Mouse (Mus musculus) embryonic facial prominence, embryonic 14.5 days (tissue): ENCODE measurements at regions not wholly inside any gene's neighbourhood (a gene's known extent, or its start where the extent isn't known, plus 50 kb on each side); places are given as distances from the start of the nearest gene placed in this dataset.

ENCODE experiments used
- ATAC-seq: fragments of 200-750 bp; cut with Nextera tagmentation; 2 replicates; pipeline ENCODE4 v1.8.0; 2017; ENCODE audit warnings: low read depth, moderate number of reproducible peaks, moderate TSS enrichment
- DNase-seq: peaks from one replicate; pipeline ENCODE4 v3.0.0-alpha.2; 2015; ENCODE audit warnings: low spot score
- H3K27ac ChIP-seq: fragments of 300-500 bp; sonication (generic); replicated peaks from 2 replicates; pipeline ENCODE4 v1.5.1; 2014; ENCODE audit warnings: low read depth, mild to moderate bottlenecking, low read length, moderate library complexity
- H3K27me3 ChIP-seq: fragments of 300-500 bp; sonication (generic); replicated peaks from 2 replicates; pipeline ENCODE4 v1.6.1; 2014; ENCODE audit warnings: low read length; ENCODE audit not compliant: control insufficient read depth, insufficient read depth
- H3K36me3 ChIP-seq: fragments of 300-500 bp; sonication (generic); 2 replicates; pipeline ENCODE4 v1.6.1; 2014; ENCODE audit warnings: low read length, mixed read lengths; ENCODE audit not compliant: control insufficient read depth, insufficient read depth
- H3K4me1 ChIP-seq: fragments of 300-500 bp; sonication (generic); 2 replicates; pipeline ENCODE4 v1.6.1; 2014; ENCODE audit warnings: antibody characterized with exemption, low read length; ENCODE audit not compliant: control insufficient read depth, insufficient read depth
- H3K4me2 ChIP-seq: fragments of 300-500 bp; sonication (generic); 2 replicates; pipeline ENCODE4 v1.6.1; 2014; ENCODE audit warnings: low read depth, mild to moderate bottlenecking, low read length, moderate library complexity, mixed read lengths
- H3K4me3 ChIP-seq: fragments of 300-500 bp; sonication (generic); 2 replicates; pipeline ENCODE4 v1.5.1; 2014; ENCODE audit warnings: low read depth, mild to moderate bottlenecking, low read length
- H3K9ac ChIP-seq: fragments of 300-500 bp; sonication (generic); 2 replicates; pipeline ENCODE4 v1.6.1; 2014; ENCODE audit warnings: low read depth, mild to moderate bottlenecking, low read length, moderate library complexity, mixed read lengths
- H3K9me3 ChIP-seq: fragments of 300-500 bp; sonication (generic); 2 replicates; pipeline ENCODE4 v1.6.1; 2016; ENCODE audit warnings: low read length; ENCODE audit not compliant: control insufficient read depth
- WGBS: fragments of 180-500 bp; shearing (Covaris S2); extraction: QIAGEN DNeasy Blood & Tissue Kit; methylation state at CpG from one replicate; pipeline ENCODE4 v1.1.7; 2014; 5-methylcytosine and 5-hydroxymethylcytosine counted together

DNA sequence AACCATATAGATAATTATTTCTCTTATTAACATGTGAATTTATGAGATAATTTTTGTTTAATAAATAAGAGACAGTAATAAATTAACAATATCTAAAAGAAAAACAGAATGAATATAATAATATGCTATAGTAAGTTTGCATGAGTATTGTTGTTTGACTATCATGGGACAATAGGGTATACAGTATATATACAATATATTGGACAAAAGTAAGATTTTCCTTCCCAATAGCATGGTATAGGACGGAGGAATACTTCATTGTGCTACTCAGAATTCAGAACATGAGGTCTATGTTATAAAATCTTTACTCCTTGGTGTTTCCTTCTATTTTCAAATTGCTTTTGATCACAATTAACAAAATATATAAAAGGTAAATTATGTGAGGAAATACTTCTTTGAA, 771.0 kb upstream of the Pcdh20 start:
- H3K27me3 ChIP-seq = no peaks in the 10 kb centered on the region
- H3K27ac ChIP-seq = no peak overlapping the region
- H3K9ac ChIP-seq = no peak overlapping the region
- DNase-seq (no peak), ATAC-seq (no peak)
- no peaks in the 10 kb centered on the region for H3K4me1 ChIP-seq
- H3K9me3 ChIP-seq = no peaks in the 10 kb centered on the region
- no peaks in the 10 kb centered on the region for H3K36me3 ChIP-seq
- 80% methylated on average over 1 of the region's 1 CpGs for WGBS
- H3K4me3 ChIP-seq = no peak overlapping the region
- no peak overlapping the region for H3K4me2 ChIP-seq

DNA sequence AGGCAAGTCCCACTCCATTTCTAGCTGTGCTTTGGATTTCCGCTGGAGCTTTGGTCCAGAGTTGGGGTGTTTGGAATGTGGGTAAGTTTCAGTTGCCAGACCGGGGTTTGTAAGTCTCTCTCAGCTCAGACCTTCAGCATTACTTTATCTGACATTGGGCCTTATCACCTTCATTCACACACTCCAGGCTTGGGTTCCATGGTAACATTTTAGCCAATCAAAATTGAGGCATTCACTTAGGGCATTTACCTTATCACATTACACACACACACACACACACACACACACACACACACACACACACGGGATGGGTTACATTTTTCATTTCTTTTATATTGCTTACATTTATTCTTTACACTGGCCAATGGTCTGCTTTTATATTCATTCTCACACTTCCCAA, 765.3 kb upstream of the Pcdh20 start:
- Histone ChIP-seq H3K27ac (no peak overlapping the region), H3K4me3 (no peak overlapping the region), H3K36me3 (no peaks in the 10 kb centered on the region), H3K9me3 (no peaks in the 10 kb centered on the region), H3K4me2 (no peak overlapping the region), H3K27me3 (no peaks in the 10 kb centered on the region), H3K9ac (no peak overlapping the region), H3K4me1 (no peaks in the 10 kb centered on the region)
- DNase-seq (no peak), ATAC-seq (no peak)
- WGBS = 79% methylated on average over 3 of the region's 3 CpGs

DNA sequence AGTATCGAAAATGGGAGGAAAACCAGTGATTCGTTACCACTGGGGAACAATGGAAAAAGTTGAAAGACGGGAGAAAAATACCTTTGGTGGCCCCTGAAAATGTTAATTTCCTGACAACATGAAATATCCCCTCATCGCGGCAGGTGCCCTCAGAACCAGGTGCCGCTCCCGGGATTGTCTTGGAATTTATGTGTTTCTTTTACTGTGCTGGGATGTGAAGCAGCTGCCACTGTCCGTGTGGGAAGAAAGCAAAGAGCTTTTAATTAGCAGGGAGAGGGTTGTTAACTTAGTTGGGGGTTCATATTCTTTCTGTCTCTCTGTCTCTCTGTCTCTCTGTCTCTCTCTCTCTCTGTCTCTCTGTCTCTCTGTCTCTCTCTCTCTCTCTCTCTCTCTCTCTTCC, 759.3 kb upstream of the Pcdh20 start:
- DNase-seq (no peak), ATAC-seq (no peak)
- Histone ChIP-seq H3K27ac (no peak overlapping the region), H3K4me3 (no peak overlapping the region), H3K27me3 (no peaks in the 10 kb centered on the region), H3K4me1 (no peaks in the 10 kb centered on the region), H3K9ac (no peak overlapping the region), H3K36me3 (no peaks in the 10 kb centered on the region), H3K4me2 (no peak overlapping the region), H3K9me3 (no peaks in the 10 kb centered on the region)
- WGBS = 56% methylated on average over 8 of the region's 8 CpGs

DNA sequence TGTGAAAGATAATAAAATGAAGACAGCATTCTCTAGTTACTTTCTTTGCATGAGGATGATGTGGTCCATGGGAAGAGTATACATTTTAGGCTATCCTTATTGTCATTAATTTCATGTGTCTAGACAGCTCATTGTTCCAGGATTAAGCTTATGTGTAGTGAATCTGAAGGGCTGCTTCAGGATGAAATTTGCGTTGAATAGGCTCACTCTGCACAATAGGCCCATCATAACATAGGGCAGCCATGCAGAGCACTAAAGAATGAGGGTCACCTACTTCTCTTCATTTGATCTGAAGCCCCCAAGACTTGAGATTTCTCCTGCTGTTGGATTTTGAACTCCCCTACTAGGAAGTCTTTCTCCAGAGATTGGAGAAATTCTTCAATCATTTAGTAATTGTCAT, 746.2 kb upstream of the Pcdh20 start:
- H3K27ac ChIP-seq = no peak overlapping the region
- no peak overlapping the region for H3K4me2 ChIP-seq
- WGBS = 54% methylated on average over 1 of the region's 1 CpGs
- H3K9me3 ChIP-seq = no peaks in the 10 kb centered on the region
- ATAC-seq (no peak), DNase-seq (no peak)
- H3K27me3 ChIP-seq = no peaks in the 10 kb centered on the region
- no peak overlapping the region for H3K9ac ChIP-seq
- H3K4me1 ChIP-seq = no peaks in the 10 kb centered on the region
- no peak overlapping the region for H3K4me3 ChIP-seq
- no peaks in the 10 kb centered on the region for H3K36me3 ChIP-seq

DNA sequence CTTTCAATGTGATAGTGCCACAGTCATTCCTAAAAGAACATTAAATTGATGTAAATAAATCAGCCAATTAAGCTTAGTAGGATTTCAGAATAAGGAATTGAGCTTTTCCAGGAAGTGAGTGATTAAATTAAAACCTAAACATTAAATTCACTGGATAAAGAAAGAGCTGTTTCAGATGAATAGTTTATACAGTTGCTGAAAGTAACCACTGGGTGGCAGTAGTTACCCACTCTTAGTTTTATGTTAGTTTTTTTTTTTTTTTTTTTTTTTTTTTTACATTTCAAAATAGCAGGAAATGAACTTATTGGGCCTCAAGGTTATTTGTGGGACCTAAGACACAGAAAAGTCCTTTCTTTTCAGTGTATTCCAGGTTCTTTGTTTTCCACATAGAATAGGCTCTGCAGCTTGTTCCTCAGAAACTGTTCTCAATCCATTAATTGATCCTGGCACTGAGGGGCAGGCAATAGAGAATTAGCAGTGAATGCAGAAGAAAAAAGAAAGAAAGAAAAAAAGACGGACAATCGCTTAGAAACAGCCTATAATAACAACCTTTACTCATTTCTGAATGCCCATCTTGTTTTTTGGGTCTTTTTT, 710.3 kb upstream of the Pcdh20 start:
- Histone ChIP-seq H3K4me2 (no peak overlapping the region), H3K36me3 (no peaks in the 10 kb centered on the region), H3K27me3 (no peaks in the 10 kb centered on the region), H3K4me3 (no peak overlapping the region), H3K9ac (no peak overlapping the region), H3K9me3 (no peaks in the 10 kb centered on the region), H3K27ac (no peak overlapping the region), H3K4me1 (no peaks in the 10 kb centered on the region)
- WGBS = 40% methylated on average over 2 of the region's 2 CpGs
- DNase-seq (peak; percentile 66), ATAC-seq (no peak)

DNA sequence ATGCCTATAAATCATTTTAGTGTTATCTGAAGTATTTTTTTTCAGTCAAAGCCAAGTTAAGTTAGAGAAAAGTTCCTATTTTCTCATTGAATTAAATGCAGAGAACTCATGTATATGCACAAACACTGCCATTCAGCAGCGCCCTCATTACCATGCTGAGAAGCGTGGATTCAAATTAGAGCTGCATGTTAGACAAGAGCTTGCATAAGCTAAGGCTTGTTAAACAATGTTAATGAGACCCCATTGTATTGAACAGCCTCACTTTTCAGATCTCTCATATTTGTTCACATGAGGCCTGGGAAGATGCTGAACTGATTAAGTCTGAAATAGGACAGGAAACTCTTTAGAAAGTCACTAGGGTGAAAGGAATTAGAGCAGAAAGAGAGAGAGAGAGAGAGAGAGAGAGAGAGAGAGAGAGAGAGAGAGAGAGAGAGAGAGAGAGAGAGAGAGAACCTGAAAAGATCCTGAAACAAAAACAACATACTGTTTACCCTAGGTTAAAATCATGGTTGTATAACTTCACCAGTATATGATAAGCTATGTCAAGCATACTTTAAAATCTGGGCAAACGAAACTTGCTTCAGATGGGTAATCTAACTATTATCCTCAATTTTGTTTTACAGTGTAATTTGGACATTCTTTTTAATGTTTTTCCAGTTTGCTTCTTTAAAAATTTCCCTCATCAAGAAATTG, 671.9 kb upstream of the Pcdh20 start:
- Histone ChIP-seq H3K9me3 (no peaks in the 10 kb centered on the region), H3K4me2 (no peak overlapping the region), H3K9ac (no peak overlapping the region), H3K36me3 (no peaks in the 10 kb centered on the region), H3K4me1 (no peaks in the 10 kb centered on the region), H3K4me3 (no peak overlapping the region), H3K27me3 (no peaks in the 10 kb centered on the region), H3K27ac (no peak overlapping the region)
- no peak for ATAC-seq
- WGBS = 77% methylated on average over 3 of the region's 3 CpGs
- DNase-seq = peak; percentile 31

DNA sequence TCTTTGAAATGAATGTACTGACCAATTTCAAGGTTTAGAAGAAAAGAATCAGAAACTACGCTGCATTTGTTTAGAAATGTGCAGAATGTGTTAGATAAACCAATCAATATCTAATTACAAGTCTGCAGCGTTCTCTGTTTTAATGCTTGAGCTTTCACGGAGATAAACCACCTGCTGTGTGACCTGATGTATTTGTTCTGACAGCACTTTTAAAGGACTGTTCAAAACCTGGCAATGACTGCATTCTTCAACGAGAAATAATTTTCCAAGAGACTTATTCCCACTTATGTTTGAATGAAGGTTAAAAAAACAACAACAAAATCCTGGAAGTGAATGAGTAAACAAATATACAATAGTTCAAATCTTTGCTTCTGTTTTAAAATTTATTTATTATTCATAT, 628.1 kb upstream of the Pcdh20 start:
- no peak overlapping the region for H3K4me2 ChIP-seq
- H3K27me3 ChIP-seq = no peaks in the 10 kb centered on the region
- no peaks in the 10 kb centered on the region for H3K36me3 ChIP-seq
- H3K27ac ChIP-seq = no peak overlapping the region
- no peaks in the 10 kb centered on the region for H3K9me3 ChIP-seq
- no peak overlapping the region for H3K4me3 ChIP-seq
- DNase-seq (peak; percentile 28), ATAC-seq (no peak)
- no peak overlapping the region for H3K9ac ChIP-seq
- no peaks in the 10 kb centered on the region for H3K4me1 ChIP-seq
- WGBS = 45% methylated on average over 4 of the region's 4 CpGs

DNA sequence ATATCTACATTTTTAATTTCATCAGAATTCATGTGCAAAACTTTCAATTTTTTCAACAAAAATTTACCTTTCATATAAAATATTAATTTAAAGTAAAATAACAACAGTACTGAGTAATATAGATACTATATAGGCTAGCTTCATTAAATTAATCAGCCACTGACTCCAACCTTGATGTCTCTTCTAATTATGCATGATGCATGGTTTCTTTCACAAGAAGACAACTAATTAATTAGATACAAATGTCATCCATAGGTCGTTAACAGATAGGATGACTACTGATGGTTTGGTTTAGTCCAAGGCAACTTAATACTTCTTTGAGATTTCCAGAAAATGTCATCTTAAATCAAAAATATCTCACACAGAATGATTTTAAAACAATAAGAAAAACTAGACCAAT, 618.5 kb upstream of the Pcdh20 start:
- no peak for ATAC-seq
- H3K4me1 ChIP-seq = no peaks in the 10 kb centered on the region

DNA sequence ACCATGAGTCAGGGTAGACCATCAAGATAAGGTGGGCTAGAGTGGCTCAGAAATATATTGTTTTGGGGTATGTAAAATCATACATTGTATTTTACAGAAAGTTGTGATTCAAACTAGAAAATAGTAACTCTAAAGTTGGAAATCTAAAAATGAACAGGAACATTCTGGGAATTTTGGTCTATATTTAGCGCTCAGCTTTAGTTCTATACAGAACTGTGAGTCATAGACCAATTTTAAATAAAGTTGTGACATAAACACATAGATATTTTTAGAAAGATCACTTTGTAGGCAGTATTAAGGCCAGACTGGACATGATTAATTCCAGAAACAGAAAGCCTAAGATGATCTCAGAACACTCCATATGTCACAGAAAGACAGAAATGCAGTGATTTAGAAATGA, 604.8 kb upstream of the Pcdh20 start:
- Histone ChIP-seq H3K27me3 (no peaks in the 10 kb centered on the region), H3K4me1 (no peaks in the 10 kb centered on the region), H3K9me3 (no peaks in the 10 kb centered on the region), H3K4me2 (no peak overlapping the region), H3K36me3 (no peaks in the 10 kb centered on the region), H3K4me3 (no peak overlapping the region), H3K27ac (no peak overlapping the region), H3K9ac (no peak overlapping the region)
- ATAC-seq (no peak), DNase-seq (no peak)
- WGBS = 88% methylated on average over 1 of the region's 1 CpGs

More for the DNA sequence above, 618.5 kb upstream of the Pcdh20 start:
- Histone ChIP-seq H3K27ac (no peak overlapping the region), H3K9ac (no peak overlapping the region), H3K27me3 (no peaks in the 10 kb centered on the region), H3K4me3 (no peak overlapping the region), H3K36me3 (no peaks in the 10 kb centered on the region), H3K9me3 (no peaks in the 10 kb centered on the region), H3K4me2 (no peak overlapping the region)
- WGBS = 73% methylated on average over 1 of the region's 1 CpGs
- DNase-seq = no peak
